Mouse (Mus musculus): ENCODE data around the gene Nav2.

GRCm38 (mm10) chr7:49433945-49434344 is 525.4 kb downstream of the Nav2 start:
- TF ChIP-seq MAX (IDR thresholded peaks at IDR 0.05; ENCODE audit: low read length) = no peak
- TF ChIP-seq CHD2 (IDR thresholded peaks at IDR 0.05; ENCODE audit: low read length) = no peak
- no peak for TF ChIP-seq E2F4 (IDR thresholded peaks at IDR 0.05; ENCODE audit: borderline replicate concordance, low read depth, low read length)
- no peak for TF ChIP-seq POLR2A (IDR thresholded peaks at IDR 0.05; ENCODE audit: control insufficient read depth in 1 of 2, insufficient read depth in 1 of 2, low read depth in 1 of 2, low read length in 2 of 2, poor library complexity in 1 of 2)
- no peak for TF ChIP-seq HCFC1 (IDR thresholded peaks at IDR 0.05; ENCODE audit: low read depth, low read length)
- no peak for TF ChIP-seq RAD21 (IDR thresholded peaks at IDR 0.05; ENCODE audit: low read depth, low read length)
- TF ChIP-seq POLR2AphosphoS5 (IDR thresholded peaks at IDR 0.05; ENCODE audit: borderline replicate concordance, low read depth, low read length) = no peak

Measured in MEL (cell line).